Mouse (Mus musculus): ENCODE results near the gene Pabpn1l. TPM values are rescaled to one million over a fixed set of nuclear protein-coding genes. Genes with fewer than 3 reads are reported as not detected.
A peak's percentile ranks its signal among the peaks of the same experiment; 100 is the strongest.

The Pabpn1l gene
- total RNA-seq, 2 experiments from 2014 or later: not detected

GRCm38 (mm10) chr8:122618660-122619378 is 3.7 kb downstream of the Pabpn1l start:
- DNase-seq (ENCODE audit: low spot score in 2 of 2): no peak

- DNase-seq (ENCODE audit: low spot score in 2 of 2): peak; percentile 87 to 89
These were observed 4.5 kb downstream of the Pabpn1l start for GRCm38 (mm10) chr8:122617947-122618546.

- no peak for DNase-seq (ENCODE audit: low spot score in 2 of 2)
These were observed 6.2 kb downstream of the Pabpn1l start for GRCm38 (mm10) chr8:122616181-122616905.

- DNase-seq (ENCODE audit: low spot score in 2 of 2): peak; percentile 94 to 95
These were observed 11.0 kb downstream of the Pabpn1l start, which contains the start of the genes Galns and Trappc2l for GRCm38 (mm10) chr8:122611295-122612133. Gene Galns, minus strand, starts transcription at chr8:122611463. Gene Trappc2l, plus strand, starts transcription at chr8:122611640.

GRCm38 (mm10) chr8:122610612-122611277 is 11.8 kb downstream of the Pabpn1l start:
- DNase-seq (ENCODE audit: low spot score in 2 of 2): no peak

GRCm38 (mm10) chr8:122610209-122610608 is 12.3 kb downstream of the Pabpn1l start:
- no peak for DNase-seq (ENCODE audit: low spot score in 2 of 2)

- no peak for DNase-seq (ENCODE audit: low spot score in 2 of 2)
These were observed 15.7 kb downstream of the Pabpn1l start for GRCm38 (mm10) chr8:122606810-122607209.

GRCm38 (mm10) chr8:122605367-122605766 is 17.2 kb downstream of the Pabpn1l start:
- DNase-seq (ENCODE audit: low spot score in 2 of 2): no peak

GRCm38 (mm10) chr8:122604640-122605039 is 17.9 kb downstream of the Pabpn1l start:
- no peak for DNase-seq (ENCODE audit: low spot score in 2 of 2)

GRCm38 (mm10) chr8:122600666-122601065 is 21.9 kb downstream of the Pabpn1l start:
- DNase-seq (ENCODE audit: low spot score in 2 of 2): no peak

- DNase-seq (ENCODE audit: low spot score in 2 of 2): no peak
These were observed 26.5 kb downstream of the Pabpn1l start for GRCm38 (mm10) chr8:122596031-122596430.

- no peak for DNase-seq (ENCODE audit: low spot score in 2 of 2)
These were observed 28.6 kb downstream of the Pabpn1l start for GRCm38 (mm10) chr8:122593783-122594507.

- no peak for DNase-seq (ENCODE audit: low spot score in 2 of 2)
These were observed 29.3 kb downstream of the Pabpn1l start for GRCm38 (mm10) chr8:122593240-122593639.

GRCm38 (mm10) chr8:122586749-122587148 is 35.8 kb downstream of the Pabpn1l start:
- no peak for DNase-seq (ENCODE audit: low spot score in 2 of 2)

- DNase-seq (ENCODE audit: low spot score in 2 of 2): no peak
These were observed 36.4 kb downstream of the Pabpn1l start for GRCm38 (mm10) chr8:122586171-122586570.

GRCm38 (mm10) chr8:122585411-122585891 is 37.1 kb downstream of the Pabpn1l start:
- no peak for DNase-seq (ENCODE audit: low spot score in 2 of 2)

- no peak for DNase-seq (ENCODE audit: low spot score in 2 of 2)
These were observed 37.6 kb downstream of the Pabpn1l start for GRCm38 (mm10) chr8:122584981-122585380.

GRCm38 (mm10) chr8:122580926-122581325 is 41.6 kb downstream of the Pabpn1l start:
- DNase-seq (ENCODE audit: low spot score in 2 of 2): no peak

GRCm38 (mm10) chr8:122579196-122579595 is 43.3 kb downstream of the Pabpn1l start:
- no peak for DNase-seq (ENCODE audit: low spot score in 2 of 2)

- no peak for DNase-seq (ENCODE audit: low spot score in 2 of 2)
These were observed 45.4 kb downstream of the Pabpn1l start for GRCm38 (mm10) chr8:122577116-122577515.

Data from layer of hippocampus, postnatal 10 days (tissue).